Mouse (Mus musculus) thymus, postnatal 25 days (tissue): Measurements from ENCODE around the gene Proz.
"Not testable (repeated sequence)": the region's sequence is repeated elsewhere in the genome, so short reads cannot be mapped to it uniquely, and the experiment has no call there.

ENCODE experiments used
- DNase-seq: peaks from one replicate; pipeline ENCODE4 v3.0.0; 2022

The Proz gene

GRCm38 (mm10) chr8:13060441-13061150 is at the start of gene Proz:
Gene Proz (plus strand): TSS chr8:13060914.
- DNase-seq, result no peak

DNA sequence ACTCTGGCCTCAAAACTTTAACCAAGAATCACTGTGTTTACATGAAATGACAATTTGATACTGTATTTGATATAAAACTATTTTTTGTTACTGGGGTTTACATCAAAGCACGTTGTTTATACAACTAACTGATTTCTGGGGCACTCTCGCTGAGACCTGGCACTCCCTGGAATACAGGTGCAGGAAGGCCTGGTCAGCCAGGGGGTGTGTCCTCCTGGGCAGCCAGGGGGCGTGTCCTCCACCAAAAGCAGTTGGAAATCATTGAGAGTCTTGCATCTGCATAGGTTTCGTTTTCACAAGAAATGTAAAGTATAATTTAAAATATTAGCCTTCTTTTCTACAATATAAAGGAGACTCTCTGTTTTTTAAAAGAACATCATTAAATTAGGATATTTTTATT is 41.2 kb upstream of the Proz start:
- DNase-seq, result no peak

DNA sequence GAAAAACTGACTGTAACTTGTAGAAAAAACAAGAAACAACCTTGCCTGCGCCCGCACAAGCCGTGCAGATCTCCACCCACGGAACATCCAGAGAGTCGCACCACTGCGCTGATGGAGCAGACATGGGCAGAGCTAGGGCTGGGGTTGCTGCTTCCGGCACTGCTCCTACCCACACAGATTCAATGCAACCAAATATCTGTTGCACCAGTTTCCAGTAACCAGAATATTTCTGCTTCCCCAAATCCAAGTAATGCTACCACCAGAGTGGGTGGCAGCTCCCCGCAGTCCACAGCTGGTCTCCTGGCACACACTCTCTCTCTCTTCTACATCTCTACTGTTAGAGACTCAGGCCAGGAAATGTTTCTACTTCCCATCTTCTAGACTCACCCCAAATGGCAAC is 38.9 kb upstream of the Proz start:
- DNase-seq, result no peak

DNA sequence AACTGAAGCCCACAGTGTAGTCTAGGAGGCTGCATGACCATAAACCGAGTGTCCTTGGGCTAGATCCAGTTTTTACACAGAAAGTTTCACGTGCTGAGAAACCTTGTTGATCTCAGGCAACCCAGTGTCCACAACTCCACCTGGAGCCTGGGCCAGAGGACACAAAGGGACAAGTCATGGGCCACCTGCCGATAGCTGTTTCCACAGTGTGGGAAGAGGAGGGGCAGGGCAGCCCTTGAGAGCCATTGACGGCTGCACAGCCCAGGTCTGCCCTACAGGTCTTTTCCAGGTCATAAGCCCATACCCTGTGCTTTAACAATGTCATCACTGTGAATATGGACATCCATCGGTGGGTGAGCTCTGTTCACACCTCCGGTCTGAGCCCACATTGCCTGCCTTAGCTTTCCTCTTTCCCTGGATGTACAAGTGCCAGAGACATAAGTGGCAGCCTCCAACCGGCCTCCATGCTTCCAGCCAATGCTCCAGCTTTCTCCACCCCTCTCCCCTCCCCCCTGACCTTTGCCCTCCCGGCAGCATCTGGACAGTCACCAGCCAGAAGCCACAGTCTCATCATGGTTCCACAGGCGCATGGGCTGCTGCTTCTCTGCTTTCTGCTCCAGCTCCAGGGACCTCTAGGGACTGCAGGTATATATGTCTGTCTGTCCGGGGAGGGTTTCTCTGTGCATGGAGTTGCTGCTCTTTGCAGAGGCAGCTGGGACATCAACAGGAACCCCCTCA is 35.1 kb upstream of the Proz start, which contains the start of gene F7:
Gene F7, plus strand, starts transcription at position 548 of the 738 bp plus-strand sequence.
- DNase-seq, result no peak

- no peak for DNase-seq
These were observed 33.1 kb upstream of the Proz start for GRCm38 (mm10) chr8:13027615-13028014.

DNA sequence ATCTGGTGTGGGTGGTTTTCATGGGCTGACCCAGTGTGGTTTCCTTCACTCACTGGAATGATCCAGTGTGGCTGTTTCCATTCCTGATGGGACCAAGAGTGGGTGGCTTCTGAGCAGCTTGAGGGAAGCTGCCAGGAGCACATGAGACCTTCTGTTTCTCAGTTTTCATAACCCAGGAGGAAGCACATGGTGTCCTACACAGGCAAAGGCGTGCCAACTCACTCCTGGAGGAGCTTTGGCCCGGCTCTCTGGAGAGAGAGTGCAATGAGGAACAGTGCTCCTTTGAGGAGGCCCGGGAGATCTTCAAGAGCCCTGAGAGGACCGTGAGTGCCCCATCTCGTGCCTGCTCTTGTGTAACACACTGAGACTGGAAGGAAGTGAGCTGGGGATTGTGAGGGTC is 32.2 kb upstream of the Proz start:
- no peak for DNase-seq

DNA sequence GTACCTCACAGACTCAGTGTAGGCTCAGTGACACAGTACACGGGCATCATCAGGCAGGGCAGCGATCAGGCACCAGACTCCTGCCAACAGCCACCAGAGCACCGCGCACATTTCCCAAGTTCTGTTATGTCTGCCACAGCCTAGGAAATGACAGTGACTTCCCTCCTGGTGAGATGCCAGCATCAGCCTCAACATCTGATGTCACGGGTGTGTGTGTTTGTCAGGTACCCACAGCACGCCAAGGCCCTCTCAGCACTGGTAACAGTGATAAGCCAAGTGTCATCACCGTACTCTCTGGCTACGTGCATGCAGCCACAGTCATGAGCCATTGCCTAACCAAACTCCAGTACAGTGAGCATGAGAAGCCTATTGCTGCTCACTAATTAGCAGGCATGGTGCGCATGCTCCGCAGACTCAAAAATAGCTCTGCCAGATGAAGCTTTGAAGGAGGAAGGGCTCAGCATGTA is 24.3 kb upstream of the Proz start:
- no peak for DNase-seq

GRCm38 (mm10) chr8:13037015-13037414 is 23.7 kb upstream of the Proz start, which contains the start of gene F10:
Gene F10 (plus strand): TSS chr8:13037308.
- no peak for DNase-seq

DNA sequence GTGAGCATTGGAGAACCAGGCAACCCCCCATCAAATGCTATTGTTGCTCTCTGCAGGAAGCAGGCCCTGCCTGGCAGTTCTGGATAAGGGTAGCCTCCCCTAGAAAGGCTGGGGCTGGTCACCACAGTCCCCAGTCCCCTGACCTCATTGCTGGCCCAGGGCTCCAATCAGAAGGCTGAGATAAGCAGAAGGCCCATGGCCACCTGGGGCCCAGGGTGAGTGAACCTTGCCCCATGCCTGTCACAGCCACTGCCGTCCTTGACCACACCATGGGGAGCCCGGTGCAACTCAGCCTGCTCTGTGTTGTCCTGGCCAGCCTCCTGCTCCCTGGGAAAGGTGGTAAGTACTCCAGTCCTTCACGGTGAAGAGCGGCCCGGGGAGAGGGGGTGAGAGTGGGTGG is 23.1 kb upstream of the Proz start:
- DNase-seq, result no peak

DNA sequence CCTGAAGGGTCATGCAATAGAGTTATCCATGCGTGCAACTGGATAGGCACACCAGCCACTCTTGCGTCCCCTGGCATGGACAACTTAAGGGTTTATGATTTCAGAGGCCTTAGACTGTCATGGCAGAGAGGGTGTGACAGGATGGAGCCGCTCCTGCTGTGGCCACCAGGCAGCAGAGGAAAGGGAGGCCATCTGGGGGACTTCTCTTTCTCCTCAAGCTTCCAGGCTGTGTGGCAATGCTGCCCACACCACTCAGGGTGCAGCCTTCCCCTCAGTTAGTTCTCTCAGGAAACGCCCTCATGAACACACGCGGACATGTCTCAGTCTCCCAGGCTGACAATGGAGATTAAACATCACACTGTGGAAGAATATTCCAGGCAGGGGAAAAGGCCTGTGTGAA is 21.7 kb upstream of the Proz start:
- no peak for DNase-seq

DNA sequence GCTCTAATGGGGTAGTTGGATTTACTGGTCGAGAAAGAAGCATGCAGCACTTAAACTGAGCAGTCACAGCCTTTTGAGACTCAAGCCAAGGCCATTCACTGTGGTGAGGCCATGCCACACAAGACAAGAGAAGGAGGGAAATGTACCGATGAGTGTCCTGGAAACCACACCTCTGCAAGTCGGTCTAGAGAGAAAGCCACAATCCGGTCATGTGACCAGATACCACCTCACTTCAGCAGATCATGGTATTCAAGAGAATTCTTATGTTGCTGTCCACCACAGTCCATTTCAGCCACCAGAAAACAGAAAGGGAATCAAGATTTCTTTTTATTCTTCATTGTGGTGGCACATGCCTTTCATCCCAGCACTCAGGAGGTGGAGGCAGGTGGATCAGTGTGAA is 19.3 kb upstream of the Proz start:
- DNase-seq, result no peak

- no peak for DNase-seq
These were observed 13.1 kb upstream of the Proz start for GRCm38 (mm10) chr8:13047652-13048051.

GRCm38 (mm10) chr8:13050550-13050949 is 10.2 kb upstream of the Proz start:
- DNase-seq, result no peak

DNA sequence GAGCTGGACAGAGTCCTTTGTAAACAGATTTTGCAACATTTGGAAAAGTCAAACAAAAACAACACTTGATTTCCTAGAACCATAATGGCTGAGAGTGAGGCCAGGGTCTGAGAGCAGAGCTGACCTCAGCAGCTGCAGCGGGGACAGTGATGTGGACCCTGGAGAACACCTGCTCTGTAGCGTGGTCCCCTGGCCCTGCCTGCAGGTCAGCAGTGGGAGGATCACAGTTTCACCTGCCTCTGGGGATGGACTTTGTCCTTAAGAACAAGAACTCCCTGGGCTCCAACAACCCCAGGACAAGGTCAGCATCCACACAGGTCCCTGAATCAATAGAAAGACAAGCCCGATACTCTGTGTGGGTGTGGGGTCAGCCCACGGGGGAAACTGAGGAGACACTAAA is 3.4 kb upstream of the Proz start:
- DNase-seq, result no peak

DNA sequence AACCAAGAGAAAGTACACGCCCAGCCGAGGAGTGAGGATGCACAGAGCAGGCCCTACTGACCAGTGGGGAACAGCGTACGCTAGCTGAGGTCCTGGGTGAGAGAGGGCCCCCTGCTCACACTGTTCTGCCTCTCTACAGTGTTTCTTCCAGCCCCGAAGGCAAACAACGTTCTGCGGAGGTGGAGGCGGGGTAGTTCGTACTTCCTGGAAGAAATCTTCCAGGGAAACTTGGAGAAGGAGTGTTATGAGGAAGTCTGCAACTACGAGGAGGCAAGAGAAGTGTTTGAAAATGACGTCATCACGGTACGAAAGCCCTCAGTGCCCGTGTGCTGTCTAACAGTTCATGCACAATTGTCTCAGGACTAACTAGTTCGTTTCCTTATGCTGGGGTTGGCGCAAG is 2.4 kb downstream of the Proz start:
- no peak for DNase-seq

DNA sequence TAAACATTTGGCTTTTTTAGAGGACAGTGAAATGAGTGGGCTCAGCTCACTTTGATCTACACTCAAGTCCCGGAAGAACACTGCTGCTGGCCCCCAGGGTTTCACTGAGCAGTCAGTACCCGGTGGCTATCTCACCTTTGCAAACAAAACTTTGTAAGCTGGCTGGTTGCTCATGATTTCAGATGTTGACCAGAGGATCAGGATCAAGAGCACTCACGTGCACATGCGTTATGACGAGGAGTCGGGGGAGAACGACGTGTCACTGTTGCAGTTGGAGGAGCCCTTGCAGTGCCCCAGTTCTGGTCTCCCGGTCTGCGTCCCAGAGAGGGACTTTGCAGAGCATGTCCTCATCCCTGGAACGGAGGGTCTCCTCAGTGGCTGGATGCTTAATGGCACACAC is 12.5 kb downstream of the Proz start:
- DNase-seq, result no peak

- DNase-seq, result no peak
These were observed 14.3 kb downstream of the Proz start for GRCm38 (mm10) chr8:13075044-13075443.

- DNase-seq, result not testable (repeated sequence)
These were observed 14.9 kb downstream of the Proz start for GRCm38 (mm10) chr8:13075579-13075978.

- DNase-seq, result no peak
These were observed 16.8 kb downstream of the Proz start for GRCm38 (mm10) chr8:13077542-13077941.

GRCm38 (mm10) chr8:13104691-13105086 is 44.0 kb downstream of the Proz start:
- DNase-seq, result peak; percentile 91

DNA sequence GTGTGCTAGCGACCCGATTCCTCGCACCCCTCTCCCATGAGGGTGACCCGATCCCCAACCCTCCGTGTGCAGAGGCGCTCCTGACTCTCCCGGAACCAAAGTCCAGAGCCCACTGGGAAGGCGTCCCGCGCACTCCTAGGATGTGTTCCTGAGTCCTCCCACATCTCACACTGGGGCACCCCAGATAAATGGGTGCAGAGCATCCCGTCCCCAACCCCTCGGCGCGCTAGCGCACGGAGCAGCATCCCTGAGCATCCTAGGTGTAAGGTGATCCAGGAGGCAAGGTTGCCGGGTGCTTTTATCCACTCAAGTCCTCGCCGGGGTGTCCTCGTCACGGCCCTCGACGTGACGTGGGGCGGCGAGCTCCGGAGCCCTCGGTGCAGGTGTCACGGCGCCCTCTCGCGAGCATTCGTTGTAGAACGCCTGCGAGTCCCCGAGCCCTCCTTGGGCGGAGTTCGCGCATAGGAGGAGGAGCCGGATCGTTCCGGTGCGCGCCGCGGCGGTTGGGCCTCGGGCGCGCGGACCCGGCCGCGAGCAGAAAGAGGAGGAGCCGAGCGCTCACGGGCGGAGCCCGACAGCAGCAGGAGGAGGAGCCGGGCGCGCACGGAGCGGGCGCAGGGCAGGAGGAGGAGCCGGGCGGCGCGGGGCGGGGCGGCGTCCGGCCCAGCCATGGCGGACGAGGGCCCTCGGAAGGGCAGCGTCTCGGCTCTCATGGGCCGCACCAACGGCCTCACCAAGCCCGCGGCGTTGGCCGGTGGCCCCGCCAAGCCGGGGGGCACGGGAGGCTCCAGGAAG is 44.6 kb downstream of the Proz start, which contains the start of the genes Pcid2 and Cul4a:
Gene Pcid2, minus strand, starts transcription at position 373 of the 795 bp plus-strand sequence.
Gene Cul4a, plus strand, starts transcription at position 535 of the 795 bp plus-strand sequence.
- DNase-seq, result peak; percentile 97

- DNase-seq, result peak; percentile 48
These were observed 45.3 kb downstream of the Proz start for GRCm38 (mm10) chr8:13105908-13106551.
